Mouse (Mus musculus): ENCODE data around the gene BC049762. TPM values are rescaled to one million over a fixed set of nuclear protein-coding genes. Genes with fewer than 3 reads are reported as not detected.
A peak's percentile ranks its signal among the peaks of the same experiment; 100 is the strongest.

The BC049762 gene
- polyA plus RNA-seq, 1 experiment: 279 TPM

DNA sequence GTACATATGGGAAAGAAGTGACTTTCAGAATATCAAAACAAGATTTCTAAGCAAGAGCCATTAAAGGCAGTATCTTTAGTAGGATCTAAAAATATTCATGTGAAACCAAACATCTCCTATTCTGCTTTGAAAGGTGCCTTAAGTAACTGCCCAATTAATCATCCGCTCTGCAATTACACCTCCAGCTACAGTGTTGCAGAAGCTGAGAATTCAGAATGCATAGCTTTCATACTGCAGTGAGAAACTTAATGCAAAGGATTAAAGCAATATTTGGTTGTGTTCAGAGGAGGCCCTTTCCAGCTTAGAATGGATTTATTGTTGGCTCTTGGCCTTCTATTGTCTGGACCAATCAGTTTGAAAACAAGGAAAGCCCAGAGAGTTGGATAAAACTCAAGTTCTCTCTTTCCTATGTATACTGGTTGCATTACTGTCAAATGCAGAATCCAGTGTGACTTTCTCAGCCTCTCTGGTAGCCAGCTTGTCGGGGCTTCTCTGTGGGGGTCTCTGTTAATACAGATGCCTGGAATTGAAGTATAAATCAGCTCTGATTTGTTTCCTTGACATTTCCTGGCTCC is 31.2 kb upstream of the BC049762 start:
- no peaks in the 10 kb centered on the region for H3K36me3 ChIP-seq (ENCODE audit: control insufficient read depth, insufficient read depth, low read length)

DNA sequence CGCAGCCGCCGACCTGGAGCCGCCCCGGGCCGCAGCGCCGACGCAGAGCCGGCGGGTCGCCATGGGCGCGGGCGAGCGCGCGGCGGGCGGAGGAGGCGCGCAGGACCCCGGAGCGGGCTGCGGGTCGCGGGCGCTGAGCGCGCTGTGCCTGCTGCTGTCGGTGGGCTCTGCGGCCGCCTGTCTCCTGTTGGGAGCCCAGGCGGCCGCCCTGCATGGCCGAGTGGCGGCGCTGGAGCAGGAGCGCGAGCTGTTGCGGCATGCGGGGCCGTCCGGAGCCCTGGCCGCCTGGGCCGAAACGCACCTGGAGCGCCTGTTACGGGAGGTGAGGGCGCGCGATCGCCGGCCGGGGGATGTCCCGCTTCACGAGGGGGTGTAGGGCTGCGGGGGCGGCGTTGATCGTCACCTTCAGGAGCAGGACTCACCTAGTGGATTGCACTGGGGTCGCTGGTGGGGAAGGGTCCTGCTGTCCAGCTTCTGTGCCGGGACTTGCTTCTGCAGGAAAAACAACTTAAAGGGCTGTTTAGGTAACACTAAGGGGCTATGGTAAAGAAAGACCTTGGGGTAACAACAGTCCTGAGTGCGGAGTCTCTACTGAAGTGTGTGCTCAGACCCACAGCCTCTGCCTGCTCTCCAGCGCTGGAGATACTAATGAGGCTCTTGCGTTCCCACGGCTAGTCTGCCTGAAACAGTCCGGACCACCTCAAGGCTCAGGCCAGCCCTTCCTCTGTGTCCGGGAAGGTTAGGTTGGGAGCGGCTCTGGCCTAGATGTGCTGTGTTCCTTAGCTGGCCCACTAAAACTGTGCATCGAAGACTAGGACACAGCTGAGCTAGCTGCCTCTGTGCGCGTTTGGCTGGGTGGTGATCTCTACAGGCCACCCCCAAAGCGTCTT is 27.5 kb upstream of the BC049762 start:
- no peak overlapping the region for H3K27ac ChIP-seq (ENCODE audit: control insufficient read depth, insufficient read depth, low read depth, low read length)
- no peak for TF ChIP-seq CTCF (IDR thresholded peaks at IDR 0.05; ENCODE audit: control insufficient read depth, insufficient read depth, insufficient replicate concordance, low read depth, low read length)
- no peak for TF ChIP-seq POLR2A (IDR thresholded peaks at IDR 0.05; ENCODE audit: control insufficient read depth, low read depth, low read length)
- H3K4me3 ChIP-seq (ENCODE audit: control insufficient read depth, low read depth, low read length): peak overlapping the region; percentile 85
- no peaks in the 10 kb centered on the region for H3K27me3 ChIP-seq (ENCODE audit: control insufficient read depth, insufficient read depth, low read length)
- peaks cover 8% of the 10 kb centered on the region for H3K4me1 ChIP-seq (ENCODE audit: control insufficient read depth, insufficient read depth, low read length)
- H3K36me3 ChIP-seq (ENCODE audit: control insufficient read depth, insufficient read depth, low read length): no peaks in the 10 kb centered on the region

More for the DNA sequence above, 31.2 kb upstream of the BC049762 start:
- H3K27ac ChIP-seq (ENCODE audit: control insufficient read depth, insufficient read depth, low read depth, low read length): no peak overlapping the region
- no peaks in the 10 kb centered on the region for H3K27me3 ChIP-seq (ENCODE audit: control insufficient read depth, insufficient read depth, low read length)
- no peak for TF ChIP-seq POLR2A (IDR thresholded peaks at IDR 0.05; ENCODE audit: control insufficient read depth, low read depth, low read length)
- no peak for TF ChIP-seq CTCF (IDR thresholded peaks at IDR 0.05; ENCODE audit: control insufficient read depth, insufficient read depth, insufficient replicate concordance, low read depth, low read length)
- peaks cover 8% of the 10 kb centered on the region for H3K4me1 ChIP-seq (ENCODE audit: control insufficient read depth, insufficient read depth, low read length)
- H3K4me3 ChIP-seq (ENCODE audit: control insufficient read depth, low read depth, low read length): no peak overlapping the region

DNA sequence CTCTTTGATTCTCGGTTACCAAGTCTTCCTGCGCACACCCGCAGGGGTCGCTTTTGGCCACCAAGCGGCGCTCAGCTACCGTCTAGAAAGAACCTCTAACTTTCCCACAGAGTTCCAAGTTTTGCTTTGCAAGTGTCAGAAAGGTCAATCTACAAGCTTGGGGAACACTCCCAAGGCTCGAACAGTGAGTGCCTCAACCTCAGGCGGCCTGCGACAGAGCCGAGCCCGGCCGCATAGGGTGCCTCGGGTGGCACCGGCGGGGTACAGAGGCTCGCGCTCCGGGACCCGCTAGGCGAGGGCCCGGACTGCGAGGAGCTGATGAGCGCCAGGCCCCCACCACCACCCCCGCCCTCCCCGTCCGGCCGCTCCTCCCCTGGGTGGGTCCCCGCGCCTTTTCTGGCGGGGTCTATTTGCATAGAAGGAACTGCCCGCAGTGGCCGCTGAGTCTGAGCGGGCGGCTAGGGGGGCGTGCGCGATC is 26.8 kb upstream of the BC049762 start, which contains the start of gene Col23a1:
Gene Col23a1 (plus strand): TSS at position 357 of the 478 bp plus-strand sequence.
- H3K4me1 ChIP-seq (ENCODE audit: control insufficient read depth, insufficient read depth, low read length): peaks cover 8% of the 10 kb centered on the region
- no peaks in the 10 kb centered on the region for H3K36me3 ChIP-seq (ENCODE audit: control insufficient read depth, insufficient read depth, low read length)
- no peak within 1 kb of the TSS for H3K27ac ChIP-seq (ENCODE audit: control insufficient read depth, insufficient read depth, low read depth, low read length)
- no peaks in the 10 kb centered on the region for H3K27me3 ChIP-seq (ENCODE audit: control insufficient read depth, insufficient read depth, low read length)
- no peak for TF ChIP-seq POLR2A (IDR thresholded peaks at IDR 0.05; ENCODE audit: control insufficient read depth, low read depth, low read length)
- peak; percentile 44; the same call in 1 of the 2 replicates for TF ChIP-seq CTCF (IDR thresholded peaks at IDR 0.05; ENCODE audit: control insufficient read depth, insufficient read depth, insufficient replicate concordance, low read depth, low read length)
- peak within 1 kb of the TSS; percentile 85 for H3K4me3 ChIP-seq (ENCODE audit: control insufficient read depth, low read depth, low read length)

DNA sequence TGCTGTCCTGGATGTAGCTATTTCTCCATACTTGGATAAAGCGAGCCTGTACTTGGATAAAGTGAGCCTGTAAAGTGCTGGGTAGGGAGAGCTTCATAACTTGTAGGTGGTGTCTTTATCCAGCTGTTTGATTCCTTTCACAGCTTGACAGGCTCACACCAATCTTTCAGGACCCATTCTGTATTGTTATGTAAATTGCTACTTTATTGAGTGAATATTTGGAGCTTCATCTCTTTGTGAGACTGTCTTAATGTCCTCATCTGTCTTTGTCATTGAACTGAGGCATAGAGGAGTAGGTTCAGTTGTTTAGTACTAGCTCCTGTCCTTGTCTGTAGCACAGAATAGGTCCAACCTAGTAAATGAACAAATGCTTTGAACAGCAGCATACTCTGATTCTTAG is 11.6 kb upstream of the BC049762 start:
- Histone ChIP-seq H3K27me3 (ENCODE audit: control insufficient read depth, insufficient read depth, low read length) (no peaks in the 10 kb centered on the region), H3K36me3 (ENCODE audit: control insufficient read depth, insufficient read depth, low read length) (no peaks in the 10 kb centered on the region; the same call in 1 of the 2 replicates), H3K27ac (ENCODE audit: control insufficient read depth, insufficient read depth, low read depth, low read length) (no peak overlapping the region), H3K4me3 (ENCODE audit: control insufficient read depth, low read depth, low read length) (no peak overlapping the region), H3K4me1 (ENCODE audit: control insufficient read depth, insufficient read depth, low read length) (no peaks in the 10 kb centered on the region)
- no peak for TF ChIP-seq POLR2A (IDR thresholded peaks at IDR 0.05; ENCODE audit: control insufficient read depth, low read depth, low read length)

DNA sequence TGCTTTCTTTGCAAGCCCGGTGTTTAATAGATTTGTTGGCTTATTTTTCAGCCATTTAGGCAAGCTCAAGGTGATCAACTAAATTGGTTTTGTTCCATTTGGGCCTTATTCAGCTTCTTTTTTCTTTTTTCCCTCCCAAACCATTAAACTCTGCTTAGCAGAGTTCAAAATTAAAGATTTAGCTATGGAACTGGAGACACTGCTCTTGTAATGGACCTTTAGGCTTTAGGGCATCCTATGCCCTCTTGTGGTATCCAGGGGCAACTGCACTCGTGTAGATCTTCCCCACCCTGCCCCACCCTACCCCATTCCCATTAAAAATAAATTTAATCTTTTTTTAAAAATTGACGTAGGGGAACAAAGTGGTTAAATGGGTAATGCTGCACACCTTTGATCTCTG is 2.5 kb upstream of the BC049762 start:
- H3K36me3 ChIP-seq (ENCODE audit: control insufficient read depth, insufficient read depth, low read length): peaks cover 1% of the 10 kb centered on the region; the same call in 1 of the 2 replicates
- H3K27me3 ChIP-seq (ENCODE audit: control insufficient read depth, insufficient read depth, low read length): no peaks in the 10 kb centered on the region
- TF ChIP-seq CTCF (IDR thresholded peaks at IDR 0.05; ENCODE audit: control insufficient read depth, insufficient read depth, insufficient replicate concordance, low read depth, low read length): peak; percentile 11; the same call in 1 of the 2 replicates
- TF ChIP-seq POLR2A (IDR thresholded peaks at IDR 0.05; ENCODE audit: control insufficient read depth, low read depth, low read length): no peak
- H3K4me1 ChIP-seq (ENCODE audit: control insufficient read depth, insufficient read depth, low read length): peaks cover 4% of the 10 kb centered on the region
- peak overlapping the region; percentile 68; the same call in 1 of the 2 replicates for H3K4me3 ChIP-seq (ENCODE audit: control insufficient read depth, low read depth, low read length)
- H3K27ac ChIP-seq (ENCODE audit: control insufficient read depth, insufficient read depth, low read depth, low read length): no peak overlapping the region

DNA sequence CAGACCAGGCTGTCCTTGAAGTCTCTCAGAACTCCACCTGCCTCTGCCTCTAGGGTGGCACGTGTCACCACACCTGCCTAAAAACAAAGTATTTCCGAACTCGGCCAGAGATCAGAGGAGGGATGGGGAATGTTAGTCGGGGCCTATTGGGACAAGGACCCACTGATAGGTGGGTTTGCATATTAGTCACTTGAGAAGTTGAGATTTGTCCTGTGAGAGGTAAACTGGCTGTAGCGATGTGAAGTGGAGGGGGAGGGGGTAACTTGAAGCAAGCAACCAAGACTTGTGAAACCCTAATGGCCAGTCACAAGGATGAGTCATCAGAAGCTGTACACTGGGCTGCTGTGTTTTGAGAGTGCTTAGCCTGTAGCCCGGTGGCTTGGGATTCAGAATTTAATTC is 1.5 kb upstream of the BC049762 start:
- no peak for TF ChIP-seq POLR2A (IDR thresholded peaks at IDR 0.05; ENCODE audit: control insufficient read depth, low read depth, low read length)
- TF ChIP-seq CTCF (IDR thresholded peaks at IDR 0.05; ENCODE audit: control insufficient read depth, insufficient read depth, insufficient replicate concordance, low read depth, low read length): no peak
- Histone ChIP-seq H3K36me3 (ENCODE audit: control insufficient read depth, insufficient read depth, low read length) (peaks cover 1% of the 10 kb centered on the region; the same call in 1 of the 2 replicates), H3K27ac (ENCODE audit: control insufficient read depth, insufficient read depth, low read depth, low read length) (peak overlapping the region; percentile 73)

DNA sequence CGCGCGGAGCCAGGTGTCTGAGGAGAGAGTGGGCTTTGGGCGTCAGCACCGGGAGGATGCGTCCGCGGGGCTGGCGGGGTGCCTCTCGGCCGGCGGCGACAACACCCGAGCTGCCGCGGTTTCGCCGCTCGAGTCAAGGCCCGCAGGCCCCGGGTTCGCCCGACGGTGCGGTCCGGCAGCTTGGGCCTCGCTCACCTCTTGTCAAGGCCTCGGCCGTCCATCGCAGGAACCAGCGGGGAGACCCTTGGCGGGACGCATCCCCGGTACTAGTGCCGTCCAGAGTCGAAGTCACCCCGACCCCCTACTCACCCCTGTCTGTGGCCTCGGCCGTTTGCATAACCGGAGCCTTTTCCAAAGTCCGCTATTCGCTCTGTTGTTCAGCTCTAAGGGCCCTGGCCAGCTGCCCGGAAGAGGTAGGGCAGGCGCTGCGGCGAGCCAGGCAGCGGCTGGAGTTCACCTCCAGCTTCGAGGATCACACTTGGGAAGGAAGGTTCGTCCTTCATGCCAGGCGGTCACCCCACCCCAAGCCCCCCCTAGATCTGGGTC is 513 bp upstream of the BC049762 start:
- H3K4me3 ChIP-seq (ENCODE audit: control insufficient read depth, low read depth, low read length): peak overlapping the region; percentile 97
- no peak for TF ChIP-seq CTCF (IDR thresholded peaks at IDR 0.05; ENCODE audit: control insufficient read depth, insufficient read depth, insufficient replicate concordance, low read depth, low read length)
- no peak; the same call in 1 of the 2 replicates for TF ChIP-seq POLR2A (IDR thresholded peaks at IDR 0.05; ENCODE audit: control insufficient read depth, low read depth, low read length)
- H3K27ac ChIP-seq (ENCODE audit: control insufficient read depth, insufficient read depth, low read depth, low read length): peak overlapping the region; percentile 98
- peaks cover 4% of the 10 kb centered on the region for H3K4me1 ChIP-seq (ENCODE audit: control insufficient read depth, insufficient read depth, low read length)
- H3K36me3 ChIP-seq (ENCODE audit: control insufficient read depth, insufficient read depth, low read length): peaks cover 1% of the 10 kb centered on the region; the same call in 1 of the 2 replicates
- no peaks in the 10 kb centered on the region for H3K27me3 ChIP-seq (ENCODE audit: control insufficient read depth, insufficient read depth, low read length)

More for the DNA sequence above, 1.5 kb upstream of the BC049762 start:
- H3K4me1 ChIP-seq (ENCODE audit: control insufficient read depth, insufficient read depth, low read length): peaks cover 4% of the 10 kb centered on the region
- no peaks in the 10 kb centered on the region for H3K27me3 ChIP-seq (ENCODE audit: control insufficient read depth, insufficient read depth, low read length)
- H3K4me3 ChIP-seq (ENCODE audit: control insufficient read depth, low read depth, low read length): peak overlapping the region; percentile 91

Data from testis, adult 2 months (tissue).